Mouse (Mus musculus) embryonic facial prominence, embryonic 14.5 days (tissue): Measurements from ENCODE around the gene Samd14. TPM values are rescaled to one million over a fixed set of nuclear protein-coding genes. Genes with fewer than 3 reads are reported as not detected.
"Not testable (repeated sequence)": the region's sequence is repeated elsewhere in the genome, so short reads cannot be mapped to it uniquely, and the experiment has no call there.

ENCODE experiments used
- ATAC-seq: fragments of 200-750 bp; cut with Nextera tagmentation; 2 replicates; pipeline ENCODE4 v1.8.0; 2017; ENCODE audit warnings: low read depth, moderate number of reproducible peaks, moderate TSS enrichment
- DNase-seq: peaks from one replicate; pipeline ENCODE4 v3.0.0-alpha.2; 2015; ENCODE audit warnings: low spot score
- H3K27ac ChIP-seq: fragments of 300-500 bp; sonication (generic); replicated peaks from 2 replicates; pipeline ENCODE4 v1.5.1; 2014; ENCODE audit warnings: low read depth, mild to moderate bottlenecking, low read length, moderate library complexity
- H3K27me3 ChIP-seq: fragments of 300-500 bp; sonication (generic); replicated peaks from 2 replicates; pipeline ENCODE4 v1.6.1; 2014; ENCODE audit warnings: low read length; ENCODE audit not compliant: control insufficient read depth, insufficient read depth
- H3K36me3 ChIP-seq: fragments of 300-500 bp; sonication (generic); 2 replicates; pipeline ENCODE4 v1.6.1; 2014; ENCODE audit warnings: low read length, mixed read lengths; ENCODE audit not compliant: control insufficient read depth, insufficient read depth
- H3K4me1 ChIP-seq: fragments of 300-500 bp; sonication (generic); 2 replicates; pipeline ENCODE4 v1.6.1; 2014; ENCODE audit warnings: antibody characterized with exemption, low read length; ENCODE audit not compliant: control insufficient read depth, insufficient read depth
- H3K4me2 ChIP-seq: fragments of 300-500 bp; sonication (generic); 2 replicates; pipeline ENCODE4 v1.6.1; 2014; ENCODE audit warnings: low read depth, mild to moderate bottlenecking, low read length, moderate library complexity, mixed read lengths
- H3K4me3 ChIP-seq: fragments of 300-500 bp; sonication (generic); 2 replicates; pipeline ENCODE4 v1.5.1; 2014; ENCODE audit warnings: low read depth, mild to moderate bottlenecking, low read length
- H3K9ac ChIP-seq: fragments of 300-500 bp; sonication (generic); 2 replicates; pipeline ENCODE4 v1.6.1; 2014; ENCODE audit warnings: low read depth, mild to moderate bottlenecking, low read length, moderate library complexity, mixed read lengths
- H3K9me3 ChIP-seq: fragments of 300-500 bp; sonication (generic); 2 replicates; pipeline ENCODE4 v1.6.1; 2016; ENCODE audit warnings: low read length; ENCODE audit not compliant: control insufficient read depth
- WGBS: fragments of 180-500 bp; shearing (Covaris S2); extraction: QIAGEN DNeasy Blood & Tissue Kit; methylation state at CpG from one replicate; pipeline ENCODE4 v1.1.7; 2014; 5-methylcytosine and 5-hydroxymethylcytosine counted together
- polyA plus RNA-seq: library from polyadenylated mRNA; unstranded; fragments of >200 nt; fragmentation: Nextera tagmentation; extraction: Ambion mirVana; gene quantifications from 2 replicates; pipeline ENCODE4 v1.2.1, GENCODE M21; 2014

The Samd14 gene
- 21.9 and 29.0 TPM in 2 replicates for polyA plus RNA-seq

GRCm38 (mm10) chr11:95009629-95010014 is at the start of gene Samd14:
TSS of gene Samd14 (plus strand) at chr11:95009879.
- peak within 1 kb of the TSS; percentile 69 for H3K4me2 ChIP-seq
- H3K9ac ChIP-seq: peak within 1 kb of the TSS; percentile 85
- under 1% methylated on average over 19 of the region's 32 CpGs for WGBS
- H3K27me3 ChIP-seq: no peaks in the 10 kb centered on the region
- H3K4me3 ChIP-seq: peak within 1 kb of the TSS; percentile 81
- ATAC-seq (peak; percentile 83), DNase-seq (peak; percentile 92)
- peaks cover 18% of the 10 kb centered on the region; the same call in 1 of the 2 replicates for H3K36me3 ChIP-seq
- H3K9me3 ChIP-seq: no peaks in the 10 kb centered on the region
- peak within 1 kb of the TSS; percentile 93 for H3K27ac ChIP-seq
- peaks cover 42% of the 10 kb centered on the region for H3K4me1 ChIP-seq

GRCm38 (mm10) chr11:94962534-94963101 is 47.1 kb upstream of the Samd14 start:
- Histone ChIP-seq H3K9ac (no peak overlapping the region), H3K4me3 (no peak overlapping the region), H3K27ac (no peak overlapping the region), H3K4me2 (no peak overlapping the region), H3K9me3 (no peaks in the 10 kb centered on the region), H3K36me3 (no peaks in the 10 kb centered on the region), H3K4me1 (peaks cover 19% of the 10 kb centered on the region), H3K27me3 (no peaks in the 10 kb centered on the region)
- DNase-seq (no peak), ATAC-seq (no peak)
- WGBS: 71% methylated on average over 5 of the region's 5 CpGs

- Histone ChIP-seq H3K4me1 (peaks cover 8% of the 10 kb centered on the region; the same call in 1 of the 2 replicates), H3K4me3 (no peak within 1 kb of the TSS), H3K27ac (no peak within 1 kb of the TSS), H3K9ac (no peak within 1 kb of the TSS), H3K36me3 (no peaks in the 10 kb centered on the region), H3K27me3 (no peaks in the 10 kb centered on the region), H3K9me3 (no peaks in the 10 kb centered on the region), H3K4me2 (no peak within 1 kb of the TSS)
- ATAC-seq: no peak
- 34% methylated on average over 4 of the region's 4 CpGs for WGBS
- DNase-seq: no peak
Observed at GRCm38 (mm10) chr11:94967419-94967818, 42.3 kb upstream of the Samd14 start, which contains the start of gene Hils1. TSS of gene Hils1 (plus strand) at chr11:94967593.

- H3K9me3 ChIP-seq: no peaks in the 10 kb centered on the region
- no peak overlapping the region for H3K9ac ChIP-seq
- no peak overlapping the region for H3K4me2 ChIP-seq
- DNase-seq (no peak), ATAC-seq (no peak)
- no peak overlapping the region for H3K4me3 ChIP-seq
- no peaks in the 10 kb centered on the region for H3K27me3 ChIP-seq
- H3K27ac ChIP-seq: no peak overlapping the region
- no peaks in the 10 kb centered on the region for H3K36me3 ChIP-seq
- peaks cover 8% of the 10 kb centered on the region; the same call in 1 of the 2 replicates for H3K4me1 ChIP-seq
- WGBS: 88% methylated on average over 7 of the region's 7 CpGs
Observed at GRCm38 (mm10) chr11:94968187-94968586, 41.5 kb upstream of the Samd14 start.

- DNase-seq, H3K4me2 ChIP-seq, H3K9ac ChIP-seq, H3K4me1 ChIP-seq, H3K4me3 ChIP-seq, ATAC-seq, H3K36me3 ChIP-seq, H3K9me3 ChIP-seq, H3K27me3 ChIP-seq, H3K27ac ChIP-seq: not testable (repeated sequence)
- WGBS: 89% methylated on average over 4 of the region's 4 CpGs
Observed at GRCm38 (mm10) chr11:94969709-94970108, 40.0 kb upstream of the Samd14 start.

- no peaks in the 10 kb centered on the region for H3K9me3 ChIP-seq
- H3K4me1 ChIP-seq: no peaks in the 10 kb centered on the region
- no peaks in the 10 kb centered on the region for H3K27me3 ChIP-seq
- DNase-seq (peak; percentile 82), ATAC-seq (peak; percentile 44; the same call in 1 of the 2 replicates)
- 60% methylated on average over 15 of the region's 15 CpGs for WGBS
- H3K4me3 ChIP-seq: no peak overlapping the region
- no peak overlapping the region for H3K27ac ChIP-seq
- H3K4me2 ChIP-seq: no peak overlapping the region
- H3K36me3 ChIP-seq: no peaks in the 10 kb centered on the region
- no peak overlapping the region for H3K9ac ChIP-seq
Observed at GRCm38 (mm10) chr11:94970210-94970943, 39.3 kb upstream of the Samd14 start.

- DNase-seq (no peak), ATAC-seq (no peak)
- H3K4me2 ChIP-seq: no peak overlapping the region
- no peak overlapping the region for H3K4me3 ChIP-seq
- no peaks in the 10 kb centered on the region for H3K36me3 ChIP-seq
- H3K27ac ChIP-seq: no peak overlapping the region
- H3K27me3 ChIP-seq: no peaks in the 10 kb centered on the region
- no peaks in the 10 kb centered on the region for H3K4me1 ChIP-seq
- 61% methylated on average over 16 of the region's 16 CpGs for WGBS
- no peak overlapping the region for H3K9ac ChIP-seq
- H3K9me3 ChIP-seq: no peaks in the 10 kb centered on the region
Observed at GRCm38 (mm10) chr11:94971895-94972615, 37.6 kb upstream of the Samd14 start.

- ATAC-seq: no peak
- Histone ChIP-seq H3K4me1 (no peaks in the 10 kb centered on the region), H3K27ac (no peak overlapping the region), H3K9ac (no peak overlapping the region), H3K4me3 (no peak overlapping the region), H3K4me2 (no peak overlapping the region; the same call in 1 of the 2 replicates), H3K9me3 (no peaks in the 10 kb centered on the region), H3K27me3 (no peaks in the 10 kb centered on the region), H3K36me3 (no peaks in the 10 kb centered on the region)
- 63% methylated on average over 5 of the region's 5 CpGs for WGBS
- no peak for DNase-seq
Observed at GRCm38 (mm10) chr11:94972887-94973286, 36.8 kb upstream of the Samd14 start.
